ENCODE assay signal across 11 mouse cellular contexts in genomic region chr5:117502611-117503010, GRCm38 (mm10).
DNase-seq lines count a peak whose midpoint lies in the region; ATAC-seq and TF ChIP-seq lines count a peak whose summit lies in the region.
"Had no signal": no experiment of that assay in that cellular context is flagged by ENCODE, and none has a peak within 500 bp of the region (broad histone marks: within the 10 kb centered on the region; RNA-seq: fewer than 3 reads in every experiment).

No protein-coding gene starts in this region.

- no peaks in the 10 kb centered on the region for H3K9me3 ChIP-seq in midbrain, embryonic 16.5 days (replicated peaks; ENCODE audit: control insufficient read depth, low read length, poor library complexity, severe bottlenecking)
- H3K9me3 ChIP-seq: embryonic facial prominence, embryonic 13.5 days had no signal

- peak; percentile 43 for DNase-seq in kidney, adult 2 months
- DNase-seq in kidney, postnatal 14 days, result no peak
- peak; percentile 22 for DNase-seq in urinary bladder, postnatal 14 days (ENCODE audit: low spot score)
- no peak for DNase-seq in urinary bladder, postnatal 25 days (ENCODE audit: low spot score)
- peak; percentile 30 for DNase-seq in brain, adult 2 months (ENCODE audit: low read depth, low spot score)
- DNase-seq: gastrocnemius, postnatal 10 days had no signal

- WGBS in kidney, adult 2 months, result 81% methylated on average over 5 of the region's 5 CpGs
- WGBS in midbrain, embryonic 16.5 days, result 91% methylated on average over 5 of the region's 5 CpGs

- no peak for ATAC-seq in erythroid progenitor cell, adult 5-6 weeks (replicated peaks; ENCODE audit: low FRiP score, poor library complexity, severe bottlenecking)
- ATAC-seq in midbrain, embryonic 16.5 days, result no peak
- ATAC-seq: inflammation-experienced regulatory T-cells, adult 6 months had no signal

- no peak overlapping the region for H3K27ac ChIP-seq in kidney, adult 2 months (ENCODE audit: insufficient read depth, low read depth, low read length)
- no peak overlapping the region for H3K27ac ChIP-seq in midbrain, embryonic 16.5 days (ENCODE audit: low read length)
- H3K27ac ChIP-seq: embryonic facial prominence, embryonic 13.5 days; limb, embryonic 12.5 days had no signal

- TF ChIP-seq POLR2A in kidney, adult 2 months (IDR thresholded peaks at IDR 0.05; ENCODE audit: low read depth, low read length), result no peak

- no peak overlapping the region for H3K9ac ChIP-seq in midbrain, embryonic 16.5 days (ENCODE audit: low read depth, low read length)
- H3K9ac ChIP-seq: embryonic facial prominence, embryonic 13.5 days; limb, embryonic 12.5 days had no signal

- no peaks in the 10 kb centered on the region for H3K27me3 ChIP-seq in kidney, adult 2 months (replicated peaks; ENCODE audit: control insufficient read depth, insufficient read depth, low read length)
- H3K27me3 ChIP-seq in midbrain, embryonic 16.5 days (ENCODE audit: control insufficient read depth, insufficient read depth, low read depth, low read length), result no peaks in the 10 kb centered on the region
- H3K27me3 ChIP-seq: embryonic facial prominence, embryonic 13.5 days had no signal

- TF ChIP-seq CTCF in kidney, adult 2 months (conservative IDR thresholded peaks at IDR 0.05; ENCODE audit: insufficient read depth, insufficient read length, low read depth, low read length), result peak; percentile 67

- no peaks in the 10 kb centered on the region for H3K36me3 ChIP-seq in kidney, adult 2 months (ENCODE audit: control insufficient read depth, insufficient read depth, low read length)
- no peaks in the 10 kb centered on the region; the same call in none of the 2 replicates for H3K36me3 ChIP-seq in midbrain, embryonic 16.5 days (ENCODE audit: control insufficient read depth, insufficient read depth, low read length)
- H3K36me3 ChIP-seq: embryonic facial prominence, embryonic 13.5 days; limb, embryonic 12.5 days had no signal

- H3K4me2 ChIP-seq in midbrain, embryonic 16.5 days (ENCODE audit: low read length), result no peak overlapping the region
- H3K4me2 ChIP-seq: embryonic facial prominence, embryonic 13.5 days; limb, embryonic 12.5 days had no signal

- no peak overlapping the region for H3K4me3 ChIP-seq in kidney, adult 2 months (ENCODE audit: insufficient read depth, low read depth, low read length)
- H3K4me3 ChIP-seq in midbrain, embryonic 16.5 days (ENCODE audit: low read depth, low read length), result no peak overlapping the region
- H3K4me3 ChIP-seq: embryonic facial prominence, embryonic 13.5 days; limb, embryonic 12.5 days had no signal

- no peaks in the 10 kb centered on the region; the same call in 1 of the 2 replicates for H3K4me1 ChIP-seq in kidney, adult 2 months (ENCODE audit: control insufficient read depth, insufficient read depth, low read length)
- H3K4me1 ChIP-seq in midbrain, embryonic 16.5 days (ENCODE audit: control insufficient read depth, insufficient read depth, low read length), result no peaks in the 10 kb centered on the region
- H3K4me1 ChIP-seq: limb, embryonic 12.5 days had no signal

Comparison
In these comparisons a context has a peak if more than half of its experiments do, and no peak if none do; other contexts are left out.
1. DNase-seq: peak in kidney, adult 2 months (single experiment), urinary bladder, postnatal 14 days (single experiment) and brain, adult 2 months (single experiment); none in kidney, postnatal 14 days (single experiment) and urinary bladder, postnatal 25 days (single experiment).